Mouse (Mus musculus): ENCODE results near the gene Pheta2. TPM values are rescaled to one million over a fixed set of nuclear protein-coding genes. Genes with fewer than 3 reads are reported as not detected.

The Pheta2 gene
- polyA plus RNA-seq, 1 experiment from 2014 or later: 17.5 TPM

DNA sequence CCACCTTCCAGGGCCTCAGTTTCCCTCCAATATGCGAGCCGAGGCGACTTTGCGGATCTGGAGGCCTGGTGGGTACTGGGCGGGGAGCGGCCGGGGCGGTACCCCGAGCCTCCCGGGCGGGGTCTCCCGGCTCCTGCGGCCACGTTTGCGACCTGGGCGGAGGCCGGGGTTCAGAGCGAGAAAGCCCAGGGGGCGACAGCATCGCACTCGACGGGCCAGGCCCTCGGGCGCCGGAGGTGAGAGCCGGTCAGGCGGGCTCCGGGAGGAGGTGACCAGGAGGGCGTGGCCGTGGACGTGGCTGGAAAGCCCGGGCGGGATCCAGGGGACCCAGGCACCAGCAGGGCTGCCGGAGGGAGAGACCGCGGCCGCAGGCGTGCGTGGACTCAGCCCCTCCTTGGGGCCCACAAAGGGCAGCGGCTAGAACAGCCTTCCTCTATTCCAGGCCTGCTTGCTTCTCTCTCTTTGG, 2.3 kb downstream of the Pheta2 start:
- peak overlapping the region; percentile 67 for H3K4me2 ChIP-seq (ENCODE audit: low read depth, low read length)
- H3K27me3 ChIP-seq (ENCODE audit: control insufficient read depth, insufficient read depth, low read length): no peaks in the 10 kb centered on the region
- peak overlapping the region; percentile 86 for H3K9ac ChIP-seq (ENCODE audit: low read length)
- no peaks in the 10 kb centered on the region for H3K36me3 ChIP-seq (ENCODE audit: control insufficient read depth, insufficient read depth, low read length)
- H3K4me1 ChIP-seq (ENCODE audit: control insufficient read depth, insufficient read depth, low read length): peaks cover 51% of the 10 kb centered on the region
- H3K27ac ChIP-seq (ENCODE audit: low read length): peak overlapping the region; percentile 91
- WGBS: 2% methylated on average over 40 of the region's 40 CpGs
- no peaks in the 10 kb centered on the region for H3K9me3 ChIP-seq (replicated peaks; ENCODE audit: control insufficient read depth, low read length)
- H3K4me3 ChIP-seq (replicated peaks; ENCODE audit: low read length): peak overlapping the region; percentile 58
- ATAC-seq (ENCODE audit: insufficient read depth, low FRiP score): peak; percentile 6; the same call in 1 of the 2 replicates

DNA sequence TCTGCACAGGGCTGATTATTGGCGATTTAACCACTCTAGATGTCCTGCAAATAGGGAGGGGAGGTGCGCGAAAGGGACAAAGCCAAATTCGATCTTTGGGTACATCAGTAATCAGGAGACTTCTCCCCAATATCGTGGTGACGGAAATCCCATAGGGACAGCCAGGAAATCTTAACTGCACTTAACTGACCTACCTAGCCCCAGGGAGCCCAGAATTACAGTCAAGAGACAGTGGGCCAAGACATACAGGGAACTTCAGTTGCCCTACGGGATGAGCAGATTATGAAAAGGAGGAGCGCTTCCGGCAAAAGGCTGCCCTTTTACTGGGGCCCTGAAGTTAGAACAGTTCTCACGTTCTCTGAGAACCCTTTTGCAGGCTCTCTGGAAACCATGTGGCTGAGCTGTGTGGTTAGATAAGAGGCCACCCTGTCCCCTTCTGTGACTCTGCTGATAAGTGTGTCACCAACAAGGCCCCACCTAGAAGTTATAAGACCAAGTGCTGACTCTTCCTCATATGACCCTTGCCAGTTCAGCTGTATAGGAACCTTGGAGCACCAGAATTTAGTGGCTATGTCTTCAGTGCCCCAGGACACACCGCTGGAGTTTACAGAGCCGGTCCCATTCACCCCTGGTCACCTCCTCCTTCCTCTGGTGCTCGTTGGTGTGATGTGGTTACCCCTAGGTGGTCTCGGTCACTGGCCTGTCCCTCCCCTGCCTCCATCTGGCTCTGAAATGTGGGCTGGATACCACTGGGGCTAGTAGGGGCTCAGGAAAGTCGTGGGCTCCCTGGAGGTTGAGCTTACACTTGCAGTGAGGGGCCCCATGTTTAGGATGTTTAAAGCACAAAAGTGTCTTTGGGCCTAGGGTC, 3.2 kb downstream of the Pheta2 start:
- peak overlapping the region; percentile 86 for H3K9ac ChIP-seq (ENCODE audit: low read length)
- peak overlapping the region; percentile 91 for H3K27ac ChIP-seq (ENCODE audit: low read length)
- H3K4me3 ChIP-seq (replicated peaks; ENCODE audit: low read length): peak overlapping the region; percentile 58
- no peaks in the 10 kb centered on the region for H3K27me3 ChIP-seq (ENCODE audit: control insufficient read depth, insufficient read depth, low read length)
- peak overlapping the region; percentile 67 for H3K4me2 ChIP-seq (ENCODE audit: low read depth, low read length)
- no peaks in the 10 kb centered on the region for H3K36me3 ChIP-seq (ENCODE audit: control insufficient read depth, insufficient read depth, low read length)
- H3K9me3 ChIP-seq (replicated peaks; ENCODE audit: control insufficient read depth, low read length): no peaks in the 10 kb centered on the region
- no peak for ATAC-seq (ENCODE audit: insufficient read depth, low FRiP score)
- H3K4me1 ChIP-seq (ENCODE audit: control insufficient read depth, insufficient read depth, low read length): peaks cover 52% of the 10 kb centered on the region
- WGBS: 45% methylated on average over 15 of the region's 15 CpGs

DNA sequence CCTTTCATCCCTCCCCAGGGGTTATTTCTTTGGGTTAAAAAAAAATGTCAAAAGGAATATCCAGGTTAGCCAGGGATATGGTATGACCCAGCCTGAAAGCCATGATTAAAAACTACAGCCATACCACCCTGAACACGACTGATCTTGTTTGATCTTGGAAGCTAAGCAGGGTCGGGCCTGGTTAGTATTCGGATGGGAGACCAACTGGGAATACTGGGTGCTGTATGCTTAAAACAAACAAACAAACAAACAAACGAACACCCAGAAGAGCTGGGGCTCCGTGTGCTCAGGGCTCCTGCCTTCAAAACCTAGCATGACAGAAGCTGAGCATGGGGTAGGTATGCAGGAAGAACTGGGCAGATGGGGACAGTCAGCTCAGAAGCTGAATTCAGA, 3.8 kb downstream of the Pheta2 start:
- Histone ChIP-seq H3K4me2 (ENCODE audit: low read depth, low read length) (peak overlapping the region; percentile 67), H3K27me3 (ENCODE audit: control insufficient read depth, insufficient read depth, low read length) (no peaks in the 10 kb centered on the region), H3K9ac (ENCODE audit: low read length) (peak overlapping the region; percentile 86), H3K36me3 (ENCODE audit: control insufficient read depth, insufficient read depth, low read length) (no peaks in the 10 kb centered on the region; the same call in 1 of the 2 replicates), H3K4me3 (replicated peaks; ENCODE audit: low read length) (peak overlapping the region; percentile 58; the same call in 1 of the 2 replicates), H3K4me1 (ENCODE audit: control insufficient read depth, insufficient read depth, low read length) (peaks cover 52% of the 10 kb centered on the region), H3K27ac (ENCODE audit: low read length) (peak overlapping the region; percentile 91), H3K9me3 (replicated peaks; ENCODE audit: control insufficient read depth, low read length) (no peaks in the 10 kb centered on the region)
- ATAC-seq (ENCODE audit: insufficient read depth, low FRiP score): no peak
- WGBS: 71% methylated on average over 5 of the region's 5 CpGs

DNA sequence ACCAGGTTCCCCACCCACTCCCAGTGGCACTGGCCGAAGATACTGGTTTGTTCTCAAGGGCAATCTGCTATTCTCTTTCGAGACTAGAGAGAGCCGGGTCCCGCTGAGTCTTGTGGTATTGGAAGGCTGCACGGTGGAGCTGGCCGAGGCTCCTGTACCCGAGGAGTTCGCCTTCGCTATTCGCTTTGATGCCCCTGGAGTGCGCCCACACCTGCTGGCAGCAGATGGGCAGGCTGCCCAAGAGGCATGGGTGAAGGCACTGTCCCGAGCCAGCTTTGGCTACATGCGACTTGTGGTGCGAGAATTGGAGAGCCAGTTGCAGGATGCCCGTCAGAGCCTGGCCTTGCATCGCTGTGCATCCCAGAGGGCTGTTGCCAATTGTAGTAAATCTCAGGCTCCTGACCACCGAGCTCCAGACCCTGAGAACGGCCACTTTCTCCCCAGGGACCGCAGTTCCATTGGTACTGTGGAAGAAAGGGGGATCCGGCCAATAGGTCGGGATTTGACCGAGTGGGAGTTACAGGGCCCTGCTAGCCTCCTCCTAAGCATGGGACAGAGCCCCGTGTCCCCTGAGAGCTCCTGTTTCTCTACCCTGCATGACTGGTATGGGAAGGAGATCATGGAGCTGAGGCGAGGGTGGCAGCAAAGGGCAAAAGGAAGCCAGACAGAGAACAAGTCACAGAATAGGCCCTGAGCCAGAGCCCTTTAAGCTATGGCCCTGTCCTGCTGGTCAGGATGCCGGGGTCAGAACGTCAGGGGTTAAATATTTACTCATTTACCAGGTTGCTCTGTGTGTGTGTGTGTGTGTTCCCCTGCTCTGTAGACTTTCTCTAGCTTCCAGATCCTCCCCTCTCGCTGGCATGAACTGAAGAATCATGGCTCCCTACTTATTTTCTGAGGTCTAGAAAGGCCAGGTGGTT, 4.9 kb downstream of the Pheta2 start:
- H3K9me3 ChIP-seq (replicated peaks; ENCODE audit: control insufficient read depth, low read length): no peaks in the 10 kb centered on the region
- 0 out of 2 replicates have a peak overlapping the region, but pooled peaks have one; percentile 12 for H3K9ac ChIP-seq (ENCODE audit: low read length)
- WGBS: 86% methylated on average over 27 of the region's 27 CpGs
- peaks cover 49% of the 10 kb centered on the region for H3K4me1 ChIP-seq (ENCODE audit: control insufficient read depth, insufficient read depth, low read length)
- no peak for ATAC-seq (ENCODE audit: insufficient read depth, low FRiP score)
- H3K27me3 ChIP-seq (ENCODE audit: control insufficient read depth, insufficient read depth, low read length): no peaks in the 10 kb centered on the region
- no peak overlapping the region for H3K4me3 ChIP-seq (replicated peaks; ENCODE audit: low read length)
- H3K27ac ChIP-seq (ENCODE audit: low read length): no peak overlapping the region
- no peak overlapping the region for H3K4me2 ChIP-seq (ENCODE audit: low read depth, low read length)
- peaks cover 8% of the 10 kb centered on the region for H3K36me3 ChIP-seq (ENCODE audit: control insufficient read depth, insufficient read depth, low read length)

DNA sequence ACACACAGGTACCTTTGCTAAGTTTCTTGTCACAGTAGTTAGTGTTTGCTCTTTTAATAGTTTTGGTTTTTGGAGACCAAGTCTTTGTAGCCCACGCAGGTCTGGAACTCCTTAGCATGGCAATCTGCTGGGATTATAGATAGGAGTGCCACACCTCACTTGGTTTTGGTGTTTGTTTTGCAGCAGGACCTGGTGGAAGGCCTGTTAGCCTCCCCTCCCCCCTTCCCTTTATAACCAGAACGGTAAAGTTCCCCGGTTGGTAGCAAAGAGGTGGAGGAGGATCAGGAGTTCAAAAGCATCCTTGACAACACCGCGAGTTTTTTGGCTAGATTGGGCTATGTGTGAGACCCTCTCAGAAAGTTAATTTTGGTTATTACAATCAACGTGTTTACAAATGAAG, 6.2 kb downstream of the Pheta2 start:
- H3K4me1 ChIP-seq (ENCODE audit: control insufficient read depth, insufficient read depth, low read length): peaks cover 47% of the 10 kb centered on the region
- H3K9me3 ChIP-seq (replicated peaks; ENCODE audit: control insufficient read depth, low read length): no peaks in the 10 kb centered on the region
- no peak overlapping the region for H3K9ac ChIP-seq (ENCODE audit: low read length)
- no peak overlapping the region for H3K4me3 ChIP-seq (replicated peaks; ENCODE audit: low read length)
- H3K27me3 ChIP-seq (ENCODE audit: control insufficient read depth, insufficient read depth, low read length): no peaks in the 10 kb centered on the region
- no peak for ATAC-seq (ENCODE audit: insufficient read depth, low FRiP score)
- 79% methylated on average over 6 of the region's 6 CpGs for WGBS
- peaks cover 22% of the 10 kb centered on the region for H3K36me3 ChIP-seq (ENCODE audit: control insufficient read depth, insufficient read depth, low read length)
- no peak overlapping the region for H3K4me2 ChIP-seq (ENCODE audit: low read depth, low read length)
- H3K27ac ChIP-seq (ENCODE audit: low read length): peak overlapping the region; percentile 50

DNA sequence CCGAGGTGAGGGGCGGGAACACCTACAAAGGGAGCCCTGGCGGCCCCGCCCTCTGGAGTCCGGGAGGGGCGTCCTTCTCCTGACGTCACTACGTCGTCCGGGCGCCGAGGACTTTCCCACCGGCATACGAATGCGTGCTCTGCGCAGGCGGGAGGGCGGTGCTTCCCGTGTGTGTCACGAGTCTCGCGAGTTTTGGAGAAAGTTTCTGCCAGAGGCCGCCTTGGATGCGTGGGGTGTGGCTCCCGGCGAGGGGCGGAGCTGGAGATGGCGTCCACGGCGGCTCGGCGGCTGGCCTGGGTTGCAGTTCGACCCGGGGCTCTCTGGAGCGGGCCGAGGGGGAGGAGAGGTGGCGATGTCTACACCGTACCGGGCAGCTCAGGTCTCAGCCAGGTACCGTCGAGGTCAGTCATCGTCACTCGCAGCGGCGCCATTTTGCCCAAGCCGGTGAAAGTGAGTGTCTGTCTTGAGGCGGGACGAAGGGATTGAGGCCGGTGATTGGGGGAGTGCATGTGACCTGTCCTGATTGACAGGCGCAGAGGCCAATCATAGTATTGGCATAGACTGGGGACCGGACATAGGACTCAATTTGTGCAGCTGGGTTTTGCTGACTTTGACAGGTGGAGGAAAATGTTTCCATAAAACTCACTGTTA, 7.2 kb downstream of the Pheta2 start:
- no peaks in the 10 kb centered on the region for H3K27me3 ChIP-seq (ENCODE audit: control insufficient read depth, insufficient read depth, low read length)
- under 1% methylated on average over 51 of the region's 51 CpGs for WGBS
- peak overlapping the region; percentile 79 for H3K4me3 ChIP-seq (replicated peaks; ENCODE audit: low read length)
- peaks cover 37% of the 10 kb centered on the region for H3K4me1 ChIP-seq (ENCODE audit: control insufficient read depth, insufficient read depth, low read length)
- H3K36me3 ChIP-seq (ENCODE audit: control insufficient read depth, insufficient read depth, low read length): peaks cover 27% of the 10 kb centered on the region
- no peaks in the 10 kb centered on the region for H3K9me3 ChIP-seq (replicated peaks; ENCODE audit: control insufficient read depth, low read length)
- ATAC-seq (ENCODE audit: insufficient read depth, low FRiP score): peak; percentile 97
- peak overlapping the region; percentile 89 for H3K4me2 ChIP-seq (ENCODE audit: low read depth, low read length)
- peak overlapping the region; percentile 86 for H3K9ac ChIP-seq (ENCODE audit: low read length)
- H3K27ac ChIP-seq (ENCODE audit: low read length): peak overlapping the region; percentile 93

DNA sequence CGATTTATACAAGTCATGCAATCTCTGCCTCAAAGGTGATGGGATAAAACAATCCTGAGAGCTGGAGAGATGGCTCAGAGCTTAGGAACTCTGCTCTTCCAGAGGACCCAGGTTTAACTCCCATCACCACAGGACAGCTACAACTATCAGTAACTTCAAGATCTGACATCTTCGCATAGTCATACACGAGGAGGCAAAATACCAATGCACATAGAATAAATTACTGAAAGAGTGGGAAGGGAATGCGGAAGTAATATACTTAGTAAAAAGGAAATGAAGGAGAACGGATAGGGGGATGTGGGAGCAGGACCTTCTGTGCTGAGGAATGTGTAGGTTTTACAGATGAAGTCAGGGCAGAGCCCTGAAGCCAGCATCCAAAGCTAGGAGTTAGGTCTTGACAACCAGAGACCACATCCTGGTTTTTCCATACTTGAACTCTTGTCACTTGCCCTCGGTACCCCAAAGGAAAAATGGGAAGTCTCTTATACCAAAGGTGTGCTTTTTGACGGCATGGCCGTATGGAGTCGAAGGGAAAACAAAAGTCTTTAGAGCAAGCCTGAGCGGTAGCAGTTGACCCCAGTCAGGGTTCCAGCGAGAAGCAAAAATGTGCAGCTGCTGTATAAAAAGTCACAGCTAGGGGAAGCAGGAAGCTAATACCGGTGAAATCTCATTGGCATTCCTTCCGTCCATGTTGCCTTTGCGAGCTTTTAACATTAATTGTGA, 8.0 kb downstream of the Pheta2 start:
- Histone ChIP-seq H3K9me3 (replicated peaks; ENCODE audit: control insufficient read depth, low read length) (no peaks in the 10 kb centered on the region), H3K27me3 (ENCODE audit: control insufficient read depth, insufficient read depth, low read length) (no peaks in the 10 kb centered on the region), H3K4me1 (ENCODE audit: control insufficient read depth, insufficient read depth, low read length) (peaks cover 29% of the 10 kb centered on the region), H3K4me3 (replicated peaks; ENCODE audit: low read length) (peak overlapping the region; percentile 79), H3K36me3 (ENCODE audit: control insufficient read depth, insufficient read depth, low read length) (peaks cover 27% of the 10 kb centered on the region), H3K27ac (ENCODE audit: low read length) (peak overlapping the region; percentile 78), H3K4me2 (ENCODE audit: low read depth, low read length) (peak overlapping the region; percentile 89), H3K9ac (ENCODE audit: low read length) (peak overlapping the region; percentile 73)
- no peak for ATAC-seq (ENCODE audit: insufficient read depth, low FRiP score)
- 38% methylated on average over 14 of the region's 14 CpGs for WGBS

DNA sequence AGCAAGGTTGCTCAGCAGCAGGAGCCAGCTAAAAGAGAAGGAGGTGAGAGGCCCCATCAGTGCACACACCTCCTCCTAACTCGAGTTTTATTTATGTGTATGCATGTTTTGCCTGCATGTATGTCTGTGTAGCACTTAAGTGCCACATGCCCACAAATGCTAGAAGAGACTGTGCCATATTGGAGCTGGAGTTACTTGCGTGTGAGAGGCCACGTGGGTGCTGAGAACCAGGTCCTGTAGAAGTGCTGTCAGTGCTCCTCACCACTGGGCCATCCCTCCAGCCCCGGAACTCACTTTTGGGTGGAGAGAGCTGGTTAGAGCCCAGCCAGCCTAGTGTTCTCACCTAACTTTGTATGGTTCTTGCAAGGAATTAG, 8.5 kb downstream of the Pheta2 start:
- H3K27me3 ChIP-seq (ENCODE audit: control insufficient read depth, insufficient read depth, low read length): no peaks in the 10 kb centered on the region
- H3K4me3 ChIP-seq (replicated peaks; ENCODE audit: low read length): peak overlapping the region; percentile 79
- peak overlapping the region; percentile 73 for H3K9ac ChIP-seq (ENCODE audit: low read length)
- peaks cover 27% of the 10 kb centered on the region for H3K36me3 ChIP-seq (ENCODE audit: control insufficient read depth, insufficient read depth, low read length)
- no peak for ATAC-seq (ENCODE audit: insufficient read depth, low FRiP score)
- H3K27ac ChIP-seq (ENCODE audit: low read length): peak overlapping the region; percentile 78
- WGBS: 73% methylated on average over 4 of the region's 4 CpGs
- no peaks in the 10 kb centered on the region for H3K9me3 ChIP-seq (replicated peaks; ENCODE audit: control insufficient read depth, low read length)
- H3K4me2 ChIP-seq (ENCODE audit: low read depth, low read length): peak overlapping the region; percentile 89
- peaks cover 28% of the 10 kb centered on the region for H3K4me1 ChIP-seq (ENCODE audit: control insufficient read depth, insufficient read depth, low read length)
